Mouse (Mus musculus): ENCODE measurements around the gene Atp8b5.
A peak's percentile ranks its signal among the peaks of the same experiment; 100 is the strongest.

Gene Atp8b5

DNA sequence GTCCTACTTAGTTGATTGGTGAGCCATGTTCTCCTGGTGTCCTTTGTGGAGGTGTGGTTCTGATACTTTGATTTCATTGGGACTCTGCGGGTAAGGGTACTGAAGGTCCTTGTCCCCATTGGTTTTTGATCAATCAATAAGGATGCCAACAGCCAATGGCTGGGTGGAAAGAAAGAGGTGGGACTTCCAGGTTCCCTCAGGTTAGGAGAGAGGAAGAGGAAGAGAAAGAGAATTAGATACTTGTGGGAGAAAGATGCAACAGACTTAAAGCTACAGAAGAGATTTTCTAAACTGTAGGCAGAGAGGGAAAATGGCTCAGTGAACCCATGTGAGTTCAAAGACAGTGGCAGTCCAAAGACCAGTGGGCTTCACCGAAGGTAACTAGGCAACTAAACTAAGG lies 60.2 kb downstream of the Atp8b5 start:
- DNase-seq = no peak

GRCm38 (mm10) chr4:43334771-43335170 lies 67.8 kb downstream of the Atp8b5 start:
- no peak for DNase-seq

DNA sequence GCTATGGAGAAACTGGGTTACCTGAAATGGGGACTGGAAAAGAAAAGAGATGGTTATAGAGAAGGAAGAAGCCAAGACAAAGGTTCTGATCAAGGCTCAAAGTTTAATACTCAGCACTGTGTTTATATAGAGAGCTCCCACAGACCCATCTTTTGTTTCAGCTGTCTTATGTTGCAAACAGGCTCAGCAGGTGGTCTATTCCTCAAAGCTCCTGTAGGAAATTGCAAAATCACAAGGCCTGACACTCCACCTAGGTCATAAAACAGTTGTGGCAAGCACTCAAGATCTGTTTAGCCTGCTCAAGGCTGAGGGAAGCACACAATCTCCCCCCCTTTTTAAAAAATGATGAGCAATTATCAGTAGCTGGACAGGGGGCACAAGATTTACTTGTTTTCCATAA lies 69.2 kb downstream of the Atp8b5 start:
- DNase-seq = no peak

GRCm38 (mm10) chr4:43340096-43340804 lies 73.3 kb downstream of the Atp8b5 start:
- DNase-seq = no peak

GRCm38 (mm10) chr4:43341276-43341891 lies 74.4 kb downstream of the Atp8b5 start:
- DNase-seq = no peak

DNA sequence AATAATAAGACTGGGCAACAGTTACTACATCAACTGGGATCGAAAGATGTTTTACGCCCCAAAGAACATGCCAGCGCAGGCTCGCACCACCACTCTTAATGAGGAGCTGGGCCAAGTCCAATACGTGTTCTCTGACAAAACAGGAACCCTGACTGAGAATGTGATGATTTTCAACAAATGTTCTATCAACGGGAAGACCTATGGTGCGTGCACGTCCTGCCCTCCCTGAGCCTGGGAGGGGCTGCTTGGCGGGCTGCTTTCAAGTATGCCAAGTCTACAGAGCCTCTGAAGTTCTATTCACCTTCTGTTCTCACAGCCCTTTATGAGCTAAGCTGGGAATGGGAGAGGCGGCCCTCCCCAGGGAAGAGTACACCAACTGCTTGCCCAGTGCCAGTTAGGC lies 75.5 kb downstream of the Atp8b5 start:
- no peak for DNase-seq

DNA sequence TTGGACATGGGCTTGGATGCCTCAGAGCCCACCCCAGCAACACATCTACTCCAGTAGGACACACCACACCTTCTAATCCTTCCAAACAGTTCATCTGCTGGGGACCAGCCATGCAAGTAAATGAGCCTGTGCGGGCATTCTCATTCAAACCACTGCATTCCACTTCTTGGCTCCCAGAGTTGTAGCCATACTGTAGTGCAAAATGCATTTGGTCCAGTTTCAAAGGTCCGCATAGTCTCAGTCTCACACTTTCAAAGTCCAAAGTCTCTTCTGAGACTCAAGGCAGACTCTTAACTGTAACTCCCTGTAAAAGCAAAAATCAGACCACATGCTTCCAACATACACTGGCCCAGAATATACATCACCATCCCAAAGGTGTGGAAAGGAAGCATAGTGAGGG lies 78.0 kb downstream of the Atp8b5 start:
- no peak for DNase-seq

DNA sequence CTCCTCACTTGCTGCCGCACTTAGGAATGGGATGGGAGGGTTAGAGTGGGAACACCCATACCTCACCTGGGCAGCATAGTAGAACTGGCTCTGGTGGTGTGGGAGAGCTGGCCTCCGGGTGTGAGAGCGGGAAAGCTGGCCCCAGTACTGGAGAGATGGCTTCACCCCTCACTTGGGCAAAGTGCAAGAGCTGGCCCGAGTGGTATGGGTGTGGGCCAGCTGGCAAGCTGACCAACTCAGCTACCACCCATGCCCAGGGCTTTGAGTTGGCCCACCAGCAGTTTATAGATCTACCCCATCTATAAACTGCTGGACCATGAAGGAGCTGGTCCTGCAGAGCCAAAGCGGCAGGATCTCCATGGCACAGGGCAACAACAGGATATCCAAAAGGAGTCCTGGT lies 82.2 kb downstream of the Atp8b5 start:
- DNase-seq = no peak

- DNase-seq = no peak
Measured at GRCm38 (mm10) chr4:43350038-43350560, 83.1 kb downstream of the Atp8b5 start.

DNA sequence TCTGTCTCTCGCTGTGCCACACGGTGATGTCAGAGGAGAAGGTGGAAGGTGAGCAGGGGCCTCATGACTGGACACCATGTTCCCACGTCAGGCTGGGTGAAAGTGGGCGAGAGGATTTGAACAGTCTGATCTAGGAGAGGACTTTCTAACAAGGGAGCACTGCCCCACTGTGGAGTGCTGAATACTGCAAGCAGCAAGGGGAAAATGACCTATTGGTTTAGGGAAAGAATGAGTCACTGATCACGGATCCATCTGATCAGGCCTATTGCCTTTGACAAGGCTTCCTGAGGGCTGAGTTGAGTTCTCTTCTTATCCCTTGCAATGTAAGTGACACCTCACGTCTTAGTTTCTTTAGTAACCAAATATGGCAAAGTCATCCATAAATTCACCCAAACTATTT lies 86.7 kb downstream of the Atp8b5 start:
- no peak for DNase-seq

- DNase-seq = no peak
Measured at GRCm38 (mm10) chr4:43364914-43365560, 98.1 kb downstream of the Atp8b5 start.

- no peak for DNase-seq
Measured at GRCm38 (mm10) chr4:43367295-43367694, 100.3 kb downstream of the Atp8b5 start.

GRCm38 (mm10) chr4:43367787-43368186 lies 100.8 kb downstream of the Atp8b5 start:
- no peak for DNase-seq

- no peak for DNase-seq
Measured at GRCm38 (mm10) chr4:43371406-43371805, 104.4 kb downstream of the Atp8b5 start.

- no peak for DNase-seq
Measured at GRCm38 (mm10) chr4:43372155-43372554, 105.2 kb downstream of the Atp8b5 start.

DNA sequence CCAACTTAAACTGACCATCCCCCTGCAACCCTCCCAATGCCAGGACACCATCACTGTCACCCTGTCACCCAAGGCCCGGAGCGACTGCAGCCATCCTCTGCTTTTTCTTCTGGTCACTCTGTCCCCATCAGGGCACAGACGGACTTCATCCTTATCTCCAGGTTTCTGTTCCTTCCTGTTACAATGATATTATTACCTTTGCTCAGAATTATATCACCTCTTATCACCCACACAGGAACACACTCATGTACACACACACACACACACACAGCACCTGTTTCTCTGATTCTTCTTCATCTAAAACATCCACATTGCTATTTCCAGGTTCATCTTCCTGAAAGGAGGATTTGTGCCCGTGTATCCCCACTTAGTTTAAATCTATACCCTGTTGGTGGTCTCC lies 107.3 kb downstream of the Atp8b5 start:
- DNase-seq = no peak

- DNase-seq = no peak
Measured at GRCm38 (mm10) chr4:43379601-43380000, 112.6 kb downstream of the Atp8b5 start.

DNA sequence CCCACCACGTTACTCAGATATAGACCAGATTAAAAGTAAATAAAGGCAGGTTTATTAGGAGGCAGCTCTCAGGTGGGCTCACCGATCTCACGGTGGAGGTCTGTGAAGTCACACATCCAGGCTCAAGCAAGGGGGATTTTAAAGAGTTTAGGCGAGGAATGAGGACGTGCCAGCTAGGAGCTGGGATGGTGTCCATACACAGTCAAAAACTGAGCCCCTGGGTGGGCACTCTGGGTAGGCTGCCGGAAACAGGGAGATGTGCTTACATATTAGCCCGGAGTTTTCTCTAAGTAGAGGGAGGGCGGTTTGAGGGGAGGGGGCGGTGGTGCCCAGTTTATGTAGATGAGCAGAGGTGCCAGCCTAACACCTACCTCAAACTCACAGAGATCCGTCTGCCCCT lies 114.0 kb downstream of the Atp8b5 start:
- DNase-seq = no peak

DNA sequence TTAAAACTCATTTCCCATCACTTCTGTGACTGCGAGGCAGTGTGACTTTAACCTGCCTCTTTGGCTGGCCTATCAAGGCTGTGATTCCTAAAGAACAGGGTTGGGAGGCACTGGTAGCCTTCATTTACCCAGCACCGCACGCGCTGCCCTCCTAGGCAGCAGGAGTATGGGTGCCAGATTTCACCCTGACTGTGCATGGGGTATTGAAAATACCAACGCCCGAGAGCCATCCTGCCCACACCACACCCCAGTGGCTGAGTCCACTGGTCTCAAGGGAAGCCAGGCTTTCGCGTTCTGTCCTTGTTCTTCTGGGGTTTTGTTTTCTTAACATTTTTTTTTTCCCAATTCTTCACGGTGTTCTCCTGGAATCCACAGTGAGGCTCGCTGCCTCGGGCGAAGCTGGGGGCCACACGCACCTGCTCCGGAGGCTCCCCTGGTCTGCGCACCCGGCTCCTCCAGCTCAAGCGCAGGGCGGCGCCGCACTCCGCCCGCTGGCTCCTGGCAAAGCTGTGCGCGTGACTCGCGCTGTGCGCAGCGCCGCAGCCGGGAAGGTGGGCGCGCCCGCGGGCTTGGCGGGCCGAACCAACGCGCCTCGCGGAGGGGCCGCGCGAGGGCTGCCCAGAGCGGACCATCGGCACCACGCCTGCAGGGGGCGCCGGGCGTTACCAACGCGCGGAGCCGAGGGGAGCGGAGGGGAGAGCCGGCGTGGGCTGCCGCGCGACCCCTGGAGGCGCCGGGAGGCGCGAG lies 114.6 kb downstream of the Atp8b5 start, which contains the start of gene Rusc2:
Gene Rusc2 (plus strand): TSS at position 572 of the 747 bp plus-strand sequence.
- peak; percentile 93 for DNase-seq

GRCm38 (mm10) chr4:43382155-43383020 lies 115.4 kb downstream of the Atp8b5 start:
- DNase-seq = no peak

DNA sequence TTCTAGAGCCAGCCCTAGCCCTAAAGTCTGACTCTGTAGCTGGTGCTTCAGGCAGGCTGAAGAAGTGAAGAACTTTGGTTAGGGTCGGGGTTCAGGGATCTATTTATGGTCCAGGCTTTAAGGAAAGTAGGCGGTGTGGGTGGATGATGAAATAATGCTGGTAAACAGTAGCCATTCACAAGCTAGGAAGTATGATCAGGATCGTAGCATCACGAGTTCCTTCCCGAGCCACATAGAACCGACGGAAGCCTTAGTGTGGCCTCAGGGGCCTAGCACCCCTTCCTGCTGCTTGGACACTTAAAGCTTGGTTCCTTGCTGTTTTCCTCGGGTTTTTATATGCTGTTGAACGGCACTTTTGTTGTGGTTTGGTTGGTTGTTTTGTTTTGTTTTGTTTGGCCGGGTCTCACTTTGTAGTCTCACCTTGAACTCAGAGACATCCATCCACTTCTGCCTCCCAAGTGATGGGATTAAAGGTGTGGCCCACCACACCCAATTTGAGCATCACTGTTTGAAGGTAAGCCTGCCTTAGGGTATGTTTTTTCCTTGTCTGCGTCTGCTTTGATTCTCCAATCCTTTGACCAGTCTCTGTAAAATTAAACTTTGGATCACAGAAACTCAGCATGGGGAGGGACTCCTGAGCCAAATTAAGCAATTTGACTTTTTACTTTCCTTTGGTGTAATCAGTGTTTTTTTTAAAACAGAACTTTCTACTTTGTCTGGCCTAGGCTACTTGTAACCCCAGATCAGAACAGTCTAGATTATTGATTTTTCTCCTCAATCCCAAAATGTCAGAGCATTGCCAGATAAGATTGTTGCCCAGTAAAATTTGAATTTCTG lies 116.5 kb downstream of the Atp8b5 start:
- DNase-seq = no peak

Data from cerebellum, adult 11 months (tissue).